Mouse (Mus musculus) liver, adult 2 months (tissue): ENCODE results near the gene Atxn1. TPM values are rescaled to one million over a fixed set of nuclear protein-coding genes. Genes with fewer than 3 reads are reported as not detected.

Experiments used
- DNase-seq: peaks from one replicate; pipeline ENCODE4 v3.0.0-alpha.2; 2011; ENCODE audit warnings: low read depth, low spot score; ENCODE audit errors: extremely low read depth
- H3K27ac ChIP-seq: fragments of 200-500 bp; replicated peaks from 2 replicates; pipeline ENCODE4 v1.5.1; 2012; ENCODE audit warnings: low read depth, mild to moderate bottlenecking, control low read depth, inconsistent platforms, low read length; ENCODE audit not compliant: insufficient read depth
- H3K27me3 ChIP-seq: fragments of 200-500 bp; 2 replicates; pipeline ENCODE4 v1.6.1; 2012; ENCODE audit warnings: mild to moderate bottlenecking, moderate library complexity, low read length, inconsistent platforms; ENCODE audit not compliant: control insufficient read depth, insufficient read depth
- H3K36me3 ChIP-seq: fragments of 200-500 bp; 2 replicates; pipeline ENCODE4 v1.6.1; 2012; ENCODE audit warnings: low read length, inconsistent platforms; ENCODE audit not compliant: control insufficient read depth, insufficient read depth
- H3K4me1 ChIP-seq: fragments of 200-500 bp; 2 replicates; pipeline ENCODE4 v1.6.1; 2011; ENCODE audit warnings: low read length; ENCODE audit not compliant: control insufficient read depth, insufficient read depth
- H3K4me3 ChIP-seq: fragments of 200-500 bp; 2 replicates; pipeline ENCODE4 v1.5.1; 2011; ENCODE audit warnings: low read depth, mild to moderate bottlenecking, control low read depth, low read length, moderate library complexity; ENCODE audit not compliant: insufficient read depth
- H3K79me2 ChIP-seq: fragments of 200-500 bp; 2 replicates; pipeline ENCODE4 v1.6.1; 2012; ENCODE audit warnings: inconsistent platforms, mild to moderate bottlenecking, low read length, moderate library complexity; ENCODE audit not compliant: control insufficient read depth, insufficient read depth
- H3K9ac ChIP-seq: fragments of 200-500 bp; 2 replicates; pipeline ENCODE4 v1.6.1; 2012; ENCODE audit warnings: low read depth, mild to moderate bottlenecking, control low read depth, inconsistent platforms, low read length
- CTCF ChIP-seq: fragments of 200-500 bp; IDR thresholded peaks from 2 replicates; pipeline ENCODE4 v1.5.1; 2011; ENCODE audit warnings: low read depth, low read length, control low read depth
- POLR2A ChIP-seq: fragments of 200-500 bp; IDR thresholded peaks from 2 replicates; pipeline ENCODE4 v1.6.1; 2011; ENCODE audit warnings: low read length, control low read depth; ENCODE audit not compliant: insufficient read depth; ENCODE audit errors: extremely low read depth
- WGBS: fragments of 180-500 bp; shearing (Covaris S2); methylation state at CpG from one replicate; pipeline ENCODE4 v1.1.7; 2018; 5-methylcytosine and 5-hydroxymethylcytosine counted together
- polyA plus RNA-seq: library from polyadenylated mRNA; depleted of rRNA; stranded (reverse); fragments of >200 nt; gene quantifications from 2 replicates; pipeline ENCODE4 v1.2.3, GENCODE M21; 2012
- total RNA-seq: library from RNA; depleted of rRNA; stranded (reverse); fragments of >200 nt; gene quantifications from 2 replicates; pipeline ENCODE4 v1.2.3, GENCODE M21; 2014

Gene Atxn1
- total and polyA plus RNA-seq, 2 experiments = 7.7 to 7.8 TPM

- TF ChIP-seq CTCF (no peak), POLR2A (no peak)
- no peak for DNase-seq
- Histone ChIP-seq H3K4me1 (peaks cover 4% of the 10 kb centered on the region), H3K79me2 (peaks cover 3% of the 10 kb centered on the region; the same call in 1 of the 2 replicates), H3K27ac (no peak overlapping the region), H3K9ac (no peak overlapping the region), H3K36me3 (peaks cover 27% of the 10 kb centered on the region), H3K27me3 (no peaks in the 10 kb centered on the region), H3K4me3 (no peak overlapping the region)
- 92% methylated on average over 1 of the region's 1 CpGs for WGBS
Measured at GRCm38 (mm10) chr13:45754483-45754882, 210.3 kb downstream of the Atxn1 start.

- no peaks in the 10 kb centered on the region for H3K27me3 ChIP-seq
- H3K4me1 ChIP-seq = peaks cover 4% of the 10 kb centered on the region
- WGBS = 76% methylated on average over 5 of the region's 5 CpGs
- H3K4me3 ChIP-seq = no peak overlapping the region
- no peak overlapping the region for H3K27ac ChIP-seq
- TF ChIP-seq POLR2A = no peak
- H3K9ac ChIP-seq = no peak overlapping the region
- peaks cover 3% of the 10 kb centered on the region; the same call in 1 of the 2 replicates for H3K79me2 ChIP-seq
- DNase-seq = no peak
- H3K36me3 ChIP-seq = peaks cover 21% of the 10 kb centered on the region
Measured at GRCm38 (mm10) chr13:45752498-45752897, 212.3 kb downstream of the Atxn1 start.

- TF ChIP-seq POLR2A (no peak), CTCF (no peak)
- no peak overlapping the region for H3K4me3 ChIP-seq
- no peaks in the 10 kb centered on the region for H3K27me3 ChIP-seq
- H3K9ac ChIP-seq = no peak overlapping the region
- H3K27ac ChIP-seq = no peak overlapping the region
- DNase-seq = no peak
- H3K4me1 ChIP-seq = no peaks in the 10 kb centered on the region
- 82% methylated on average over 2 of the region's 2 CpGs for WGBS
- H3K36me3 ChIP-seq = peaks cover 19% of the 10 kb centered on the region
- H3K79me2 ChIP-seq = peaks cover under 1% of the 10 kb centered on the region; the same call in 1 of the 2 replicates
Measured at GRCm38 (mm10) chr13:45751231-45751630, 213.6 kb downstream of the Atxn1 start.

- Histone ChIP-seq H3K27me3 (no peaks in the 10 kb centered on the region), H3K9ac (no peak overlapping the region), H3K27ac (no peak overlapping the region), H3K4me1 (no peaks in the 10 kb centered on the region), H3K4me3 (no peak overlapping the region), H3K79me2 (no peaks in the 10 kb centered on the region), H3K36me3 (peaks cover 17% of the 10 kb centered on the region)
- DNase-seq = no peak
- TF ChIP-seq POLR2A (no peak), CTCF (no peak)
- 94% methylated on average over 6 of the region's 6 CpGs for WGBS
Measured at GRCm38 (mm10) chr13:45750627-45751026, 214.2 kb downstream of the Atxn1 start.

- Histone ChIP-seq H3K9ac (no peak overlapping the region), H3K79me2 (no peaks in the 10 kb centered on the region), H3K36me3 (peaks cover 15% of the 10 kb centered on the region), H3K27ac (no peak overlapping the region), H3K4me3 (no peak overlapping the region), H3K27me3 (no peaks in the 10 kb centered on the region), H3K4me1 (no peaks in the 10 kb centered on the region)
- DNase-seq = no peak
- 75% methylated on average over 1 of the region's 1 CpGs for WGBS
- TF ChIP-seq CTCF = no peak
- TF ChIP-seq POLR2A = no peak
Measured at GRCm38 (mm10) chr13:45749937-45750336, 214.9 kb downstream of the Atxn1 start.

- 82% methylated on average over 8 of the region's 8 CpGs for WGBS
- Histone ChIP-seq H3K4me1 (no peaks in the 10 kb centered on the region), H3K27ac (no peak overlapping the region), H3K79me2 (no peaks in the 10 kb centered on the region), H3K27me3 (no peaks in the 10 kb centered on the region), H3K4me3 (no peak overlapping the region), H3K36me3 (peaks cover 15% of the 10 kb centered on the region), H3K9ac (no peak overlapping the region)
- TF ChIP-seq POLR2A = no peak
- TF ChIP-seq CTCF = no peak
- DNase-seq = no peak
Measured at GRCm38 (mm10) chr13:45749222-45749621, 215.6 kb downstream of the Atxn1 start.
